Comparison of ENCODE assay signal across 20 mouse cellular contexts in the genomic region with DNA sequence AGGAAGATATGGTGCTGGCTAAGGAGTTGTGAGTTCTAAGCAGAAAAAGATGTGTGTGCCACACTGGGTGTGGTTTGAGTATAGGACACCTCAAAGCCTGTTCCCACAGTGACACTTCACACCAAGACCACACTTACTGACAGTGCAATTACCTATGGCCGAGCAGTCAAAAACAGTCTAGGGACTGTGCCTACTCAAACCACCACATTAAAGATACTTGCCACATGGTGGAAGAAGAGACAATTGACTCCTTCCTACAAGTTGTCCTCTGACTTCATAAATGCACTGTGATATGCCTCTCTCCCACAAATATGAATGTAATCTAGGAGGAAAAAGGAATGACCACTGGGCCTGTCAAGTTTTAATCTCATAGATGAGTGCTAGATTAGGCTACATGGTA. TPM values are rescaled to one million over a fixed set of nuclear protein-coding genes. Genes with fewer than 3 reads are reported as not detected.
DNase-seq lines count a peak whose midpoint lies in the region; ATAC-seq lines count a peak whose summit lies in the region.
"Had no signal": no experiment of that assay in that cellular context is flagged by ENCODE, and none has a peak within 500 bp of the region (broad histone marks: within the 10 kb centered on the region; RNA-seq: fewer than 3 reads in every experiment).

No protein-coding gene starts in this region.

- intact Hi-C loops in left cerebral cortex, postnatal 25 days (cut with DNase I): no loop called here

- H3K4me3 ChIP-seq in forebrain, embryonic 14.5 days (ENCODE audit: low read depth, low read length): no peak overlapping the region
- H3K4me3 ChIP-seq in forebrain, embryonic 15.5 days: no peak overlapping the region
- no peak overlapping the region for H3K4me3 ChIP-seq in midbrain, embryonic 11.5 days (ENCODE audit: low read depth, low read length)
- no peak overlapping the region for H3K4me3 ChIP-seq in midbrain, embryonic 13.5 days (replicated peaks)
- H3K4me3 ChIP-seq: embryonic facial prominence, embryonic 13.5 days; forebrain, embryonic 12.5 days; heart, embryonic 13.5 days; hindbrain, embryonic 15.5 days had no signal

- no peak for DNase-seq in forebrain, embryonic 14.5 days (ENCODE audit: low spot score)
- DNase-seq in midbrain, embryonic 11.5 days (ENCODE audit: low spot score, missing footprints): peak; percentile 66
- DNase-seq in frontal cortex, postnatal 36 days (ENCODE audit: low spot score in 2 of 2): no peak
- DNase-seq in left cerebral cortex, postnatal 25 days (ENCODE audit: low spot score in 2 of 2): no peak
- DNase-seq: adrenal gland, postnatal 25 days; B cell, adult 2 months; cerebellum, adult 18-20 months; cerebellum, adult 9-11 months; cerebellum, postnatal 36 days; gastrocnemius, postnatal 36 days; heart, adult 11 months; heart, postnatal 36 days had no signal

- no peak overlapping the region for H3K4me2 ChIP-seq in forebrain, embryonic 14.5 days (ENCODE audit: low read length)
- H3K4me2 ChIP-seq in forebrain, embryonic 15.5 days (replicated peaks): no peak overlapping the region
- H3K4me2 ChIP-seq in midbrain, embryonic 11.5 days: no peak overlapping the region
- H3K4me2 ChIP-seq in midbrain, embryonic 13.5 days (replicated peaks): no peak overlapping the region
- H3K4me2 ChIP-seq: embryonic facial prominence, embryonic 13.5 days; forebrain, embryonic 12.5 days; heart, embryonic 13.5 days; hindbrain, embryonic 15.5 days had no signal

- H3K27me3 ChIP-seq in forebrain, embryonic 14.5 days (replicated peaks; ENCODE audit: control insufficient read depth, insufficient read depth, low read length): no peaks in the 10 kb centered on the region
- no peaks in the 10 kb centered on the region for H3K27me3 ChIP-seq in forebrain, embryonic 15.5 days
- H3K27me3 ChIP-seq in midbrain, embryonic 11.5 days (ENCODE audit: control insufficient read depth, insufficient read depth, low read length): no peaks in the 10 kb centered on the region
- no peaks in the 10 kb centered on the region for H3K27me3 ChIP-seq in midbrain, embryonic 13.5 days
- H3K27me3 ChIP-seq: embryonic facial prominence, embryonic 13.5 days; forebrain, embryonic 12.5 days; heart, embryonic 13.5 days; hindbrain, embryonic 15.5 days had no signal

- no peak overlapping the region for H3K9ac ChIP-seq in forebrain, embryonic 14.5 days (ENCODE audit: low read length)
- H3K9ac ChIP-seq in forebrain, embryonic 15.5 days (replicated peaks): no peak overlapping the region
- H3K9ac ChIP-seq in midbrain, embryonic 11.5 days (ENCODE audit: low read length): no peak overlapping the region
- H3K9ac ChIP-seq in midbrain, embryonic 13.5 days (replicated peaks): no peak overlapping the region
- H3K9ac ChIP-seq: embryonic facial prominence, embryonic 13.5 days; forebrain, embryonic 12.5 days; heart, embryonic 13.5 days; hindbrain, embryonic 15.5 days had no signal

- no peak for ATAC-seq in forebrain, embryonic 14.5 days
- ATAC-seq in forebrain, embryonic 15.5 days (replicated peaks): no peak
- no peak for ATAC-seq in midbrain, embryonic 11.5 days (ENCODE audit: low FRiP score)
- no peak for ATAC-seq in midbrain, embryonic 13.5 days
- ATAC-seq in monocyte, adult 5-6 weeks (replicated peaks; ENCODE audit: insufficient number of reproducible peaks, low FRiP score, low TSS enrichment, poor library complexity, severe bottlenecking): peak; percentile 42; the same call in 1 of the 2 replicates
- ATAC-seq: CD4-positive, CD25-positive, alpha-beta regulatory T cell, adult 4 months had no signal

- H3K4me1 ChIP-seq in forebrain, embryonic 14.5 days (ENCODE audit: control insufficient read depth, insufficient read depth, low read length): no peaks in the 10 kb centered on the region
- H3K4me1 ChIP-seq in forebrain, embryonic 15.5 days: no peaks in the 10 kb centered on the region
- no peaks in the 10 kb centered on the region for H3K4me1 ChIP-seq in midbrain, embryonic 11.5 days (ENCODE audit: control insufficient read depth, insufficient read depth, low read length)
- H3K4me1 ChIP-seq in midbrain, embryonic 13.5 days (replicated peaks): no peaks in the 10 kb centered on the region
- H3K4me1 ChIP-seq: embryonic facial prominence, embryonic 13.5 days; forebrain, embryonic 12.5 days; hindbrain, embryonic 15.5 days had no signal

- H3K27ac ChIP-seq in forebrain, embryonic 14.5 days (ENCODE audit: low read depth, low read length): 0 out of 2 replicates have a peak overlapping the region, but pooled peaks have one; percentile 9
- no peak overlapping the region for H3K27ac ChIP-seq in forebrain, embryonic 15.5 days (replicated peaks)
- no peak overlapping the region for H3K27ac ChIP-seq in midbrain, embryonic 11.5 days (ENCODE audit: low read depth, low read length)
- no peak overlapping the region for H3K27ac ChIP-seq in midbrain, embryonic 13.5 days
- H3K27ac ChIP-seq: embryonic facial prominence, embryonic 13.5 days; forebrain, embryonic 12.5 days; heart, embryonic 13.5 days; hindbrain, embryonic 15.5 days had no signal

- no peaks in the 10 kb centered on the region for H3K9me3 ChIP-seq in forebrain, embryonic 14.5 days (replicated peaks; ENCODE audit: control insufficient read depth, low read length)
- no peaks in the 10 kb centered on the region for H3K9me3 ChIP-seq in forebrain, embryonic 15.5 days
- H3K9me3 ChIP-seq in midbrain, embryonic 11.5 days (ENCODE audit: control insufficient read depth, low read length): no peaks in the 10 kb centered on the region
- no peaks in the 10 kb centered on the region for H3K9me3 ChIP-seq in midbrain, embryonic 13.5 days
- H3K9me3 ChIP-seq: embryonic facial prominence, embryonic 13.5 days; forebrain, embryonic 12.5 days; heart, embryonic 13.5 days; hindbrain, embryonic 15.5 days had no signal

- peaks cover 42% of the 10 kb centered on the region for H3K36me3 ChIP-seq in forebrain, embryonic 14.5 days (ENCODE audit: control insufficient read depth, insufficient read depth, low read length)
- H3K36me3 ChIP-seq in forebrain, embryonic 15.5 days: peaks cover 28% of the 10 kb centered on the region
- H3K36me3 ChIP-seq in midbrain, embryonic 11.5 days (ENCODE audit: control insufficient read depth, insufficient read depth, low read length): peaks cover 5% of the 10 kb centered on the region; the same call in 1 of the 2 replicates
- peaks cover 46% of the 10 kb centered on the region for H3K36me3 ChIP-seq in midbrain, embryonic 13.5 days

- WGBS in forebrain, embryonic 14.5 days: 91% methylated on average over 1 of the region's 1 CpGs
- 86% methylated on average over 1 of the region's 1 CpGs for WGBS in forebrain, embryonic 15.5 days
- 88% methylated on average over 1 of the region's 1 CpGs for WGBS in midbrain, embryonic 11.5 days
- WGBS in midbrain, embryonic 13.5 days: 96% methylated on average over 1 of the region's 1 CpGs

RNA-seq across cellular contexts. Expression of a gene that starts 7.2 kb away (rescaled TPM):
- 13.2 and 15.2 TPM in 2 replicates for polyA plus RNA-seq in forebrain, embryonic 14.5 days (2014; fragmentation: Nextera tagmentation; extraction: Ambion mirVana)
- polyA plus RNA-seq in forebrain, embryonic 15.5 days (2015; fragmentation: Nextera tagmentation; extraction: Ambion mirVana): 25.5 and 27.7 TPM in 2 replicates
- 23.6 and 28.0 TPM in 2 replicates for polyA plus RNA-seq in midbrain, embryonic 11.5 days (2014; fragmentation: Nextera tagmentation; extraction: Ambion mirVana)
- polyA plus RNA-seq in midbrain, embryonic 13.5 days (2015; fragmentation: Nextera tagmentation; extraction: Ambion mirVana): 29.6 and 29.8 TPM in 2 replicates
- 1.6 to 3.3 TPM (median 2.4 TPM) in 3 replicates for total RNA-seq in monocyte, adult 5-6 weeks (2017)
- total RNA-seq in left cerebral cortex, postnatal 25 days (2021): 10 to 100 TPM; 16.2 to 17.1 TPM

RNA-seq across cellular contexts. Expression of a gene that starts 7.3 kb away (rescaled TPM):
- polyA plus RNA-seq in forebrain, embryonic 14.5 days (2014; fragmentation: Nextera tagmentation; extraction: Ambion mirVana): 14.6 and 16.9 TPM in 2 replicates
- 17.2 and 19.5 TPM in 2 replicates for polyA plus RNA-seq in forebrain, embryonic 15.5 days (2015; fragmentation: Nextera tagmentation; extraction: Ambion mirVana)
- 34.3 and 37.7 TPM in 2 replicates for polyA plus RNA-seq in midbrain, embryonic 11.5 days (2014; fragmentation: Nextera tagmentation; extraction: Ambion mirVana)
- 18.8 and 18.9 TPM in 2 replicates for polyA plus RNA-seq in midbrain, embryonic 13.5 days (2015; fragmentation: Nextera tagmentation; extraction: Ambion mirVana)
- 4.7 to 14.7 TPM (median 10.7 TPM) in 3 replicates for total RNA-seq in monocyte, adult 5-6 weeks (2017)
- total RNA-seq in left cerebral cortex, postnatal 25 days (2021): 1 to 10 TPM; 4.0 to 6.5 TPM

RNA-seq across cellular contexts. Expression of a gene that starts 15.6 kb away (rescaled TPM):
- 561 and 632 TPM in 2 replicates for polyA plus RNA-seq in forebrain, embryonic 14.5 days (2014; fragmentation: Nextera tagmentation; extraction: Ambion mirVana)
- 481 and 490 TPM in 2 replicates for polyA plus RNA-seq in forebrain, embryonic 15.5 days (2015; fragmentation: Nextera tagmentation; extraction: Ambion mirVana)
- 1,035 and 1,053 TPM in 2 replicates for polyA plus RNA-seq in midbrain, embryonic 11.5 days (2014; fragmentation: Nextera tagmentation; extraction: Ambion mirVana)
- polyA plus RNA-seq in midbrain, embryonic 13.5 days (2015; fragmentation: Nextera tagmentation; extraction: Ambion mirVana): 516 and 536 TPM in 2 replicates
- total RNA-seq in monocyte, adult 5-6 weeks (2017): 173 to 407 TPM (median 323 TPM) in 3 replicates
- 100 to 1,000 TPM; 158 to 160 TPM for total RNA-seq in left cerebral cortex, postnatal 25 days (2021)

RNA-seq across cellular contexts. Expression of a gene that starts 19.8 kb away (rescaled TPM):
- 4.0 and 4.8 TPM in 2 replicates for polyA plus RNA-seq in forebrain, embryonic 14.5 days (2014; fragmentation: Nextera tagmentation; extraction: Ambion mirVana)
- 4.3 and 5.5 TPM in 2 replicates for polyA plus RNA-seq in forebrain, embryonic 15.5 days (2015; fragmentation: Nextera tagmentation; extraction: Ambion mirVana)
- 5.5 and 6.1 TPM in 2 replicates for polyA plus RNA-seq in midbrain, embryonic 11.5 days (2014; fragmentation: Nextera tagmentation; extraction: Ambion mirVana)
- polyA plus RNA-seq in midbrain, embryonic 13.5 days (2015; fragmentation: Nextera tagmentation; extraction: Ambion mirVana): 3.7 and 4.1 TPM in 2 replicates
- total RNA-seq in monocyte, adult 5-6 weeks (2017): 3.6 to 9.1 TPM (median 5.9 TPM) in 3 replicates
- 1 to 10 TPM; 4.2 to 5.8 TPM for total RNA-seq in left cerebral cortex, postnatal 25 days (2021)

RNA-seq across cellular contexts. Expression of a gene that starts 49.5 kb away (rescaled TPM):
- 910 and 955 TPM in 2 replicates for polyA plus RNA-seq in forebrain, embryonic 14.5 days (2014; fragmentation: Nextera tagmentation; extraction: Ambion mirVana)
- polyA plus RNA-seq in forebrain, embryonic 15.5 days (2015; fragmentation: Nextera tagmentation; extraction: Ambion mirVana): 775 and 779 TPM in 2 replicates
- 544 TPM in 2 replicates for polyA plus RNA-seq in midbrain, embryonic 11.5 days (2014; fragmentation: Nextera tagmentation; extraction: Ambion mirVana)
- 613 and 617 TPM in 2 replicates for polyA plus RNA-seq in midbrain, embryonic 13.5 days (2015; fragmentation: Nextera tagmentation; extraction: Ambion mirVana)
- total RNA-seq in monocyte, adult 5-6 weeks (2017): 380 to 470 TPM (median 418 TPM) in 3 replicates
- 100 to 1,000 TPM; 396 to 420 TPM for total RNA-seq in left cerebral cortex, postnatal 25 days (2021)
